Mouse (Mus musculus): Measurements from ENCODE around the gene Mrps35.

The Mrps35 gene

DNA sequence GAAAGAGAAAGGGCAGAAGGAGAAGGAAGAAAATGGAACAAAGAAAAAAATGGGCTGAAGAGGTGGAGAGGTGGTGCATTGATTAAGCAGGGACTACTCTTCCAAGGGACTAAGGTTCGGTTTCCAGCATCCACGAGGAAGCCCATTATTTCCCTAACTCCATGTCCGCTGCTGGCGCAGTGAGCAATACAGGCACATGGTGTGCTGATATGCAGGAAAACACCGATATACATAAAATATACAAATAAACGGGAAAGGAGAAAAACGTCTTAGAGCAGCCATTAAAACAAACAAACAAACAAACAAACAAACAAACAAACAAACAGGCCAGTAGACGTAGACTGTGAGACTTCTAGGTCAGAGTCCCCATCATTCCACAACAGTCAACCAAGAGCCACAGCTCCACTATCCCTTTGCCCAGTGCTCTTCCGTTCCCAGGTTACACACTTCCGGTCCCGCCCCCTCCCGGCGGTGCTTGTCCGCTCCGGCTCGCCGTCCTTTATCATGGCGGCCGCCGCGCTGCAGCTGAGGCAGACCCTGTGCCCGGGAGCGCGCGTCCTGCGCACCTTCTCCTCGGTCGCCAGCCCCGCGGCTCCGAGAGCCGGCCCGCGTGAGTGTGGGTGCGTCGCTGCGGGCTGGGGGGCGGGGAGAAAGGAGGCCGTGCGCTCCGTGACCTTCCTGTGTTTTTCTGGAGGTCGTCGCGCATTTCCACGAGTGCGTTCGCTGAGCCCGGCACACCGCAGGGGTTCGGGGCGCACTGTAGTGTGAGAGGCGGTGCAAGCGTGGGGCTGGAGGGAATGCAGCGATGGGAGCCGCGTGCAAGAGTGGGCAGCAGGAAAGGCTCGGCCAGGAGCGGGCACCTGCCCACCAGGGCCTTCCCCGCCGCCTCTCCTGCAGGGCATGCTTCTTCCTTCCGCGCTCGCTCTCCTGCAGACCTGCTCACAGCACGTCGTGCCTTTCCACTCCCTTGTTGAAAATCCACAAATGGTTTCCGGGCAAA lies at the start of gene Mrps35:
Gene Mrps35, plus strand, starts transcription at position 474 of the 1,000 bp plus-strand sequence.
- peak; percentile 91 for DNase-seq

DNA sequence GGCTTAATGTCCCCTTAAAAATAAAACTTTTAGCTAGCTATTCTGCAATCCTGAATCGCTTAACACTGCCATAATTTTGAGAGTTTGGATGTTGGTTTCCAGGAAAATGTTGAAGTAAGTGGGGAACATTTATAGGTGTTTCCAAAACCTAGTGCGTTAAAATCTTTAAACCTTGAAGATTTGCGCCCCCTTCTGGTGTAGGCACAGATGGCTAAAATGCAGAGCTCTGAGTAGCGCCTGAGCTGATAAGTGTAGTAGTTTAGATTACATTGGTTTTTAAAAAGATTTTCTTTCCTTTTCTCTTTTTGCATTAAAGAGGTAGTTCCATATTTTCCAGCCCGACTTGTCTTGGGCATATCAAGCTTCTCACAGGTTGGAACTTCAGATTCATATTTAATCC lies 48.3 kb upstream of the Mrps35 start:
- peak; percentile 83 for DNase-seq

DNA sequence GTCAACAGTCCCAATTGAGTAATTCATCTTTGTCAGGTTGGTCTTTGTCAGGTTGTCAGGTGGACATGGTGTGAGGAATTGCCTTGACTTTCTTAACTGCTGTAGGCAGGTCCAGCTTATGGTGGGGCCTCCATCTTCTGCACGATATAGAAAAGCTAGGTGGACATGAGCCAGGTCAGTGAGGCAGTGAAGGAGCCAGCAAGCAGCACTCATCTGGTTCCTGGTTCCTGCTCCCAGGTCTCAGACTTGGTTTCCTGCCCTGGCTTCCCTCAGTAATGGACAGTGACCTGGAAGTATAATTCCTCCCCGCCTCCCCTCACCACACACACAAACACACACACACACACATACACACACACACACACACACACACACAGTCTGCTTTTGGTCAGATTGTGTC lies 47.2 kb upstream of the Mrps35 start:
- DNase-seq, result no peak

DNA sequence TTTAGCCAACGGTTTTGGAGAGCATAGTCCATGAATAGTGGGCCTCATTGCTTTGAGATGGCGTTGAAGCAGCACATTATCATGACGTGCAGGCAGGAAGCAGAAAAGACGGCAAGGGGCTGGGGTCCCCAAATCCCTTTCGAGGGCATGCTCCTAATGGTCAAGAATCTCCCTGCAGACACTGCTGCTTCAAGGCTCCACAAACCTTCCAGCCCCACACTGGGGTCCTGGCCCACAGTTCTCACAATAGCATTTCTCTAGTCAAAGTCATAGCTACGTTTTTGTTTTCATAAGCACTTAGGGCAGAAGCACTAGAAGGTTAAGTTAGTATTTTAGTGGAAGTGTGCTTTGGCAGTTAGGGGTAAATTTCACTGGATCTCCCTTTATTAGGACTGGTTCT lies 46.7 kb upstream of the Mrps35 start:
- no peak for DNase-seq

DNA sequence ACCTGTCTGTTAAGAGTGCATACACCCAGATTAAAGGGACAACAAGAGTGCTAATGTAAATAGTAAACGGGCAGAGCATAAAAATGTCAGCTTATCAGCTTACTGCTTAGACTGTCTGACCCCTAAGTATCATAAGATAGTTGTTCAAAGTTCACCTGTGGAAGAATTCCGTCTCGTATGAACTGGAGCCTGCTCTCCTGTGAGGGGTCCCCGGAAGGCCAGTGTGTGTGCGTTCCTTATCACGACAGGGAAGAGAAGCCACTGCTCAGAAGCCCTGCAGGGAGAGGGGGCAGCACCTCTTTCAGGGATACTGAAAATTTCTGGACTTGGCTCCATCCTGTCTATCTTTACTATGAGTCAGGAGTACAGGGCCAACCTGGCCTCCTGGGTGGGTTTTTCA lies 45.6 kb upstream of the Mrps35 start:
- no peak for DNase-seq

DNA sequence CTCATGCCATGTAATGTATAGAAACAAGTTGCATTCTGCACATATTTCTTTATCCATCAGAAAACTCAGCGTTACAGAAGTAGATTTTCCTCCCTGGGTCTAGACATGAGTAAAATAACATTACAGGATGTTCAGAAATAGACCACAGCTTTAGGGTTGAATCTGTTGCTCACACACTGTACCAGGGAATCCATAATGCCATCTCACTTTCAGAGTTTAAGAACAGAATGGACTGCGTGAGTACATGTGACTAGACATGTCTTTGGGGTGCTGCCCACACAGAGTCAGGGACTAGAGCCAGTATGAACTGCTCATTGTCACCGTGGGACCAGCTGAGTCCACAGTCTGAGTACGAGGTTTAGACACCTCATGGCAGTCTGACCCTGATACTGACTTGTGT lies 43.9 kb upstream of the Mrps35 start:
- no peak for DNase-seq

DNA sequence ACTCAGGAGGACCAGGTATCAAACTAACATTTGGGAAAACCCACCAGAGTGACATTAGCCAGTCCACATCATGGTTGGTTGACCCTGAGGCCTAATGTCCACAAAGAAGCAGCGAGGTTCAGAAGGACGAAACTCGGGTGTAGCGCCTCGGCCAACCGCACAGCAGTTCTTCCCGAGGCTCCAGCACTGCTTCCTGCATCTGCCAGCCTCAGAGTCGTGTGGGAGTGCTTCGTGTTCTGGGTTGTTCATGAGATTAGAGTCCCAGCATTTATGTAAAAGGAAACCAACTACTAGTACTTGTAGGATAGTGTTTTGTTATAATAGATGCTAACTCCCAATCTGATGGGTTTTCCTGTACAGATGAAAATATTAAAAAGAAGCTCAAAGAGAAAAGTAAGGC lies 43.3 kb upstream of the Mrps35 start:
- no peak for DNase-seq

DNA sequence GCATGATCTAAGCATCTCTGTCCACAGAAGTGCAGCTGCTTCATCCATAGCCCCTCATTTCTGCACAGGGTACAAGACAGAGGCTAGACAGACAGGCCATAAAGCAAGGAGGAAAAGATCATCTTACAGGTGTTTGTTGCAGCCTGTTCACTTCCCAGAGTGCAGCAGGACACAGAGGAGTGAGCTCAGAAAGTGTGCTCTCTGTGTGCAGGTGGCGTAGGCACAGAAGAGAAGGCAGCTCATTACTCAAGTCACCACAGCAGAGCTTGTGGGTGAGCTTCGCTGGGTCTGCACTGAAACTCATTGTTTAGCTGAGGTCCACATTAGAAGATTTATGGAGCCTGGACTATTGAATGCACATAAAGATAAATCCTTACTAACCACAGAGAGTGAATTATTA lies 42.8 kb upstream of the Mrps35 start:
- no peak for DNase-seq

DNA sequence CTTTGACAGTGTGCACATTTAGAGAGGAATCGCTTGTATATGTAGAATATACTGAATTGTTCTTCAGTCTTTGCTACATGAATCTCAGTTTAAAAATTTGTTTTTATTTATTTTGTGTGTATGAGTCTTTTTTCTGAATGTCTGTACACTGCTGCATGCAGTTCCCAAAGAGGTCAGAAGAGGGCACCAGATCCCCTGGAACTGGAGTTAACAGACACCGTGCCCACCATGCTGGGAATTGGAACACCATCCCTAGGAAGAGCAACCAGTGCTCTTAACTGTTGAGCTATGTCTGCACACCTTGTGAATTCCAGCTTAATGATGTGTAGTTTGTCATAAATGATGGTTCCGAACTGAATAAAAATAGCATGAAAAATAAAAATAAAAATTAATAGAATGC lies 34.4 kb upstream of the Mrps35 start:
- DNase-seq, result peak; percentile 70

DNA sequence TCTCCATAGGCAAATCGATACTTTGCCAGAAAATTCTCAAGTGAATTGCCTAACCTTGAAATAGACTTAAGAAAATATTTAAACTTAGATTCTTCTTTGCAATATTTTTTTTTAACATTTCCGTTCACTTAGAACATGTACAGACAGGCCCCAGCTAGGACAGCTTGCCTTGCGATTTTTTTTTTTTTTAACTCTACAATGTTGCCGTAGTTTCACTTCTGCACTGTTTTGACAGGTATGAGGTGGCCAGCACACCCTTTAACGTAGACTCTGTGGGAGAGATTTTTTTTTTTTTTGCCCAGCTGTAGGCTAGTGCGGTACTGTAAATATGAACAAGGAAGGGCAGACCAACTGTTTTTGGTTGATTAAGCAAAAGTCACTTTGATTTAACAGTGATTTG lies 32.2 kb upstream of the Mrps35 start:
- DNase-seq, result no peak

DNA sequence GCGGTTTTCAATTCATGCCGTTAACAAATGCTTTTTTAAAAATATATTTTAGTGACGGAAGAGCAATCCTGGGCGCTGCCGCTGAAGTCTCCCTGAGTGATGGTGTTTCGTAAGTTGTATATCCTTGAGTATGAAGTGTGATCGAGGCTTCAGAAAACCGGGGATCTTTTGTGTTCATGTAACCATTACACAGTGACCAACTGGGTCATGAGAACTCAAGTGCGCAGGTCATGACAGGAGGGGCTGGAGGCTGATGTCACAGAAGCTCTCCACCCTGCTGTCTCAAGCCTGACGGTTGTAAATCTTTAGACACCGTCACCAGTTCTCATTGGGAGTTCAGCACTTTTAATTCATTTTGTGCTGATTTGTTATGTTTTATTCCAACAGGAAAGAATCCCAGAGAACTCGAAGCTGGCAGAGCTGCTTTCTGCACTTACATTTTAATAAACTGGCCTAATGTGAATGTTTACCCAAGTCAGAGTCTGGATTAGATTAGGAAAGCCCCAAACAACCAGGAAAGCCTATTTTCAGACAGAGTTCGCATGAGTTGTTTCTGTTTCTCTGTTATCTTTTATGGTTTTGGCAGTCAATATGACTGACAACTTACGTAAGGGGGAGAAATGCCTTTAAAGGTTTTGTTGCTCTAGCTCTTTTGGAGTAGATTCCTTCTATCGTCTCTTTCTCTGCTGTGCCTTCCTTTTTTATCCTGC lies 31.6 kb upstream of the Mrps35 start:
- DNase-seq, result no peak

DNA sequence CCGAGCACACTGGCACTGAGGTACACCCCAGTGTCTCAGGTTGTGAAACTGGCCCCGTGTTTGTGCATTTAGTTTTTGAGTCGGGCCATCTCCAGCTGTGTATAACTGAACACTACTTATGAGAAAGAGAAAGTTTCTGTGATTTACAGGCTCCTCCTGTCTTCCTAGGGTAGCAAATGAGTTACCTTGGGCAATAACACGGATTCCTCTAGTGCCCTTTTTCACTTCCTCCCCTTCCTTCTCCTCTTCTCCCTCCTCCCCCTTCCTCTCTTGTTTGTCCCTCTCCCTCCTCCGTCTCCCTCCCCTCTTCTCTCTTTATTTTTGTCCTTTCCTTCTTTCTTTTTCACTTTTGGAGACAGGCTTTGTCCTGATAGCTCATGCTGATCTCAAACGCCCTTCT lies 31.0 kb upstream of the Mrps35 start:
- DNase-seq, result no peak

DNA sequence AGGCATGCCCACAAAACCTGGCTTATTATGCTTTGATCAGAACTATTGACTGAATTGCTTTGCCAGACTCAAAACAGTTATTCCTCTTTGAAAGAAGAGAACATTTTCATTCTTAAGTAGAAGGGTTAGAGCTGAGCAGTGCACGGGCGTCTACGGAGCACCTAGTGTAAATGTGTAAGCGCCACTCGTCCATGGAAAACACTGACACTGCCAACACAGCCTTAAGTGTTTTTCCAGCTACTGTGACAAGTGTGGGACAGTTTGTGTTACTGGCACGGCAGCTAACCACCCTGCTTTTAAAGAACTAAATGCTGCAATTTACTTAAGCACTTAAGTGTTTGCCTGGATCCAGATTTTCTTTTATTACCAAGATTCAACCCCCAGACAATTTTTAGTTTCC lies 30.6 kb upstream of the Mrps35 start:
- DNase-seq, result peak; percentile 11

DNA sequence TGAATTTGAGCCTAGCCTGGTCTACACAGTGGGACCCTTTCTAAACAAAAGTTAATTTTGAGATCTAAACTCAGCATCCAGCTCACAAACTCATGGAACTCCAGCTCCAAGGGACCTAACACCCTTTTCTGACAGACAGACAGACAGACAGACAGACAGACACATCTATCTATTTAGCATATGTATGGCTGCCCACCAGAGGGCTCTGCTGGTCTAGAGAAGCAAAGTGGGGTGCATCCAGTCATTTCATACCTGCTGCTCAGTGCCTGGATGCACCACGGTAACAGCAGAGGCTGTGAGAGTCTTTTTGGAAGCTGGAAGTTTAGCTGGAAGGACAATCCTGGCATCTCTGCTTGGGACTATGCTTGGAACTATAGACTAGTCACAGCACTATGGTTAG lies 29.0 kb upstream of the Mrps35 start:
- DNase-seq, result no peak

DNA sequence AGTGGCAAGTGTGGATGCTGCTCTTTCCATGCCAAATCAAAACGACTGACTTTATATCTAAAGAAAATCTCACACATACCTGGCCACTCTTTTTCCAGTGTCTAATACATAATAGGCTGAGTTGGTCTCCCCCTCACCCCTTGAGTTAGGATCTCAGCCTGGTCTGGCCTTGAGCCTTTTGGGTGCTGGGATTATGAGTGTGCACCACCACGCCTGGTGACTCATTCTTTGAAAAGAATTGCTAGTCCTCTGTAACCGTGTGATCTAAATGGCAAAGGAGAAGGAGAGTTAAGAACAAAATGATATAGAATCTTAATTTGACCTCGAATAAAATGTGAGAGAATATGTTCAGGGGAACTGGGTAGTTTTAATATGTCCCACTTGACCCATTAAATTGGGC lies 24.7 kb upstream of the Mrps35 start:
- DNase-seq, result no peak

DNA sequence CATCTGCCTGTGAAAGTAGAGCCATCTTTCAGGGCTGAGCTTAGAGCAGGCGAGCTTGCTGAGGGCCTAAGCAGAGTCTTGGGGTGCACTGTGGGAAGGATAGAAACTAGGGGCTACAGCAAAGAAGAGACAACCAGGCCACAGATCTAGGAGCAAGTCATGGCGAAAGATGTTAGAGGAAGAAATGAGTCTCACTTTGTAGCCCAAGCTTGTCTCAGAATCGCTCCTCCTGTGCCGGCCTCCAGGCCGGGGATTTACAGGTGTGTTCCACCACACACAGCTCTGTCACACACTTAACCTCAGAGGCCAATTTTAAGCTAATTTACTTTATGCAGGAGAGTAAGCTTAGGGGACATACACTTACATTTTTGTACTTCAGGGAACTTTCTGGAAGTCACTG lies 24.2 kb upstream of the Mrps35 start:
- no peak for DNase-seq

DNA sequence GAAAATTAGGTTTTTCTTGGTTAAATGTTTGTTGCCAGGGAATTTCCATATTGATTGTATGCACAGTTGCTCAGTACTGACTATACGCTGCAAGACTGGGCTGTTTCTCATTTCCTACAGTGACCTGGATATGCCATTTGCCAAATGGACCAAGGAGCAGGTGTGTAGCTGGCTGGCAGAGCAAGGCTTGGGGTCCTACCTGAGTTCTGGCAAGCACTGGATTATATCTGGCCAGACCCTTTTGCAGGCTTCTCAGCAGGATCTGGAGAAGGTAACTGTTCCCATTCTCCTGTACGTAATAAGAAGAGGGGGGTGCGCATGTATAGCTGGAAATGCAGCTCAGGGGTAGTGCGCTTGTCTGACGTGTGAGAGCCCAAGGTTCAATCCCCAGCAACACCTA lies 21.4 kb upstream of the Mrps35 start:
- no peak for DNase-seq

DNA sequence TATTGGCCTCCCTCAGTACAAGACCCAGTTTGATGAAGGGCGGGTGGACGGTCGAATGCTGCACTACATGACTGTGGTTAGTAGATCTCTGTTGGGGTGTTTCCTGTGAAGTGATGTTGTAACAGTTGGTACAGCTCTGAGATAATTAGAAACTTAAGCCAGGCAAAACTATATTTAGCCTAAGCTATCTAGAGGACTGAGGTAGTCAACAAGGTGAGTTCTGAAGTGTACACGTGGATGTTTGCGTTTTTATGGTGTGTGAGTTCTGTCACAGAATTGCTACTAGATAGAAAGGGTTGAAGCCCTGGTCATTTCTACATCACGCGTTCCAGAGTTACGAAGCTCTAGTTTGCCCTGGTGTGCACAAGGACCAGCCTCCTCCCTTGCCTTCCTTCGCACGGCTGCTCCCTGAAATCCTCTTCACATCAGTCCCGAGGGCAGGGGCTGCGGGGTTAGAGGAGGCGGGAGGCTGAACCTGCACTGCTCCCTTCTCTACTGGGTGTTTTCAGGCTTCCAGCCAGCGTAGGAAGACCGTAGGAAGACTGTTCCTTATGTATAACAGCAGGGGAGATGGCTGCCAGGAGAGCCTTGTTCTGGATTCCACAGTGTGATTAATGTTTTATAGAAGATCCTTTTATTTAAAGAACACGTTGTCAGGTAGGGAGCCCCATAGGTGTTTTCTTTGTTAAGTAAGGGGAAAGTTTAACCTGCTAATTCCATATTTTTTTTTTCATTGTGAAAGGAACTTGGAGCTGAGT lies 20.0 kb upstream of the Mrps35 start:
- no peak for DNase-seq

DNA sequence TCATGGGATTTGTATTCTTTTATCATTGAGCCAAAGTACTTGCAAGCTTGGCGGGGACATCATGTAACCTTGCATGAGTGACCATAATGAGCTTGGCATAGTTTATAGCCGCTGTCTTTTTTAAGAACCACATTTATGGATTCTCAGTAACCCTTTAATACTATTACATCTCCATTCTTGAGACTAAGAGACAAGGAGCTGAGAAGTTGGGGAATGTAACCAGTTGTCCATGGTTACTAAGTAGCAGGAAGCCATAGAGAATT lies 19.5 kb upstream of the Mrps35 start:
- DNase-seq, result no peak

DNA sequence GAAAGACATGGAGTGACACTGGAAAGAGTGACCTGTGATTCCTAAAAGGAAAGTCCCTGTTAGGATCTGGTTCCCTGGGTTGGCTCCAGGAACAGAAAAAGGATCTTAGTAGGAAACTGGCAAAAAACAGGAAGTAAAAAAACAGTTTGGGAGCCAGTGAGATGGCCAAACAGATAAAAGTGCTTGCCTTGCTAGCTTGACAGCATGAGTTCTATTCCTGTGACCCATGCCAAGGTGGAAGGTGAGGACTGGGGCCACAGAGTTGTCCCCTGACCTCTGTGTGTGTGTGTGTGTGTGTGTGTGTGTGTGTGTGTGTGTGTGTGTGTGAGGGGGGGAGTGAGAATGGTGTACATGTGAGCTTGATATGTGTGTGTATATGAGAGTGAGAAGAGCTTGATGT lies 19.0 kb upstream of the Mrps35 start:
- DNase-seq, result no peak

DNA sequence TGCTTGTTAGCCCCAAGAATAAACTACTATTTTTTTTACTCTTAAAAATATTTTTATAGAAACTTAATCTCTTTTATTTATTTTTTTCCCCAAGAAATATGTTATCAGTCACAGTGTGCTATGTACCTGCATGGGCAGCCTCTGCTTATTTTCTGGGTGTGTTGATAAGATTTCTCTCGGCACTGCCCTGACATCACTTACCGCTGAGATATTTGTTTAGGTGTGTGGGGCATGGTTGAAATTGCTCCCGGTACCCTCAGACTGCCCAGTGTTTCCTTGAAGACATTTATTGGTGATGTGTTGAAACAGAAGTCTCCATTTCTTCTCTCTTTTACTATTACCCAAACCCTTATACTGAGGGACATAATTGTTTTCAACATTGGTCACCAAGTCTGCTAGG lies 17.8 kb upstream of the Mrps35 start:
- DNase-seq, result no peak

DNA sequence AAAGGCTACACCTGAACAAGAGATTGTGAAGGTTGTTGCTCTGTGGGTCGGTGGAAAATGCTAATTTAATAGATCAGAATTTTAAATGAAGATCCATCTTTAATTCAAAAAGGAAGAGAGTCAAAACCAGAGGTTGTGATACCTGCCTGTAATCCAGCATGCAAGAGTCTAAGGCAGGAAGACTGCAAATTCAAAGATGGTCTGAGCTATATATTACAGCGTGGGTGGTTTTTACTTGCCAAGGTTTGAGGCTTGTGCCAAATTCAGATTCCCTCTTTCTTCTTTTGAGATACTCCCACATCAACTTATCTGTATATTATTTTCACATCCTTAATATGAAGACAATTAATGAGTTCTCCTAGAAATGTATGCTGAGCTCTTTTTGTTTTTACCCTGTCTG lies 14.2 kb upstream of the Mrps35 start:
- no peak for DNase-seq

DNA sequence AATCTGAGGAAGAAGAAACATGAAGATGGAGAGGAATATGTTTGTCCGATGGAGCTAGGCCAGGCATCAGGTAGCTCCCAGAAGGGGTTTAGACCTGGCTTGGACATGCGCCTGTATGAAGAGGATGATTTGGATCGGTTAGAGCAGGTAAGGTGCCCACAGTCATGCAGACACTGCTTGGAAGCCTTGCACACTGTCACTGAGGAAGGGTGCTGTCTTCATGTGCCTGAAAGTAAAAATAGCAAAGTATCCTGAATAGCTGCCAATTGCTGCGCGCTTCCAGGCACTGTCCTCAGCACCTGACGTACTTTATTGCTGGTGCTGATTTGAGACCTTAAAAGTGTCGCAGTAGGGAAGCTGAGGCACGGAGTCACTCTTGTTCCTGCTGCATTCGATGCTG lies 13.0 kb upstream of the Mrps35 start:
- no peak for DNase-seq
